Mouse (Mus musculus) liver, adult 2 months (tissue): ENCODE measurements around the gene Atpaf2. TPM values are rescaled to one million over a fixed set of nuclear protein-coding genes. Genes with fewer than 3 reads are reported as not detected.
"Not testable (repeated sequence)": the region's sequence is repeated elsewhere in the genome, so short reads cannot be mapped to it uniquely, and the experiment has no call there.

Source experiments
- DNase-seq: peaks from one replicate; pipeline ENCODE4 v3.0.0-alpha.2; 2011; ENCODE audit warnings: low read depth, low spot score; ENCODE audit errors: extremely low read depth
- H3K27ac ChIP-seq: fragments of 200-500 bp; replicated peaks from 2 replicates; pipeline ENCODE4 v1.5.1; 2012; ENCODE audit warnings: low read depth, mild to moderate bottlenecking, control low read depth, inconsistent platforms, low read length; ENCODE audit not compliant: insufficient read depth
- H3K27me3 ChIP-seq: fragments of 200-500 bp; 2 replicates; pipeline ENCODE4 v1.6.1; 2012; ENCODE audit warnings: mild to moderate bottlenecking, moderate library complexity, low read length, inconsistent platforms; ENCODE audit not compliant: control insufficient read depth, insufficient read depth
- H3K36me3 ChIP-seq: fragments of 200-500 bp; 2 replicates; pipeline ENCODE4 v1.6.1; 2012; ENCODE audit warnings: low read length, inconsistent platforms; ENCODE audit not compliant: control insufficient read depth, insufficient read depth
- H3K4me1 ChIP-seq: fragments of 200-500 bp; 2 replicates; pipeline ENCODE4 v1.6.1; 2011; ENCODE audit warnings: low read length; ENCODE audit not compliant: control insufficient read depth, insufficient read depth
- H3K4me3 ChIP-seq: fragments of 200-500 bp; 2 replicates; pipeline ENCODE4 v1.5.1; 2011; ENCODE audit warnings: low read depth, mild to moderate bottlenecking, control low read depth, low read length, moderate library complexity; ENCODE audit not compliant: insufficient read depth
- H3K79me2 ChIP-seq: fragments of 200-500 bp; 2 replicates; pipeline ENCODE4 v1.6.1; 2012; ENCODE audit warnings: inconsistent platforms, mild to moderate bottlenecking, low read length, moderate library complexity; ENCODE audit not compliant: control insufficient read depth, insufficient read depth
- H3K9ac ChIP-seq: fragments of 200-500 bp; 2 replicates; pipeline ENCODE4 v1.6.1; 2012; ENCODE audit warnings: low read depth, mild to moderate bottlenecking, control low read depth, inconsistent platforms, low read length
- CTCF ChIP-seq: fragments of 200-500 bp; IDR thresholded peaks from 2 replicates; pipeline ENCODE4 v1.5.1; 2011; ENCODE audit warnings: low read depth, low read length, control low read depth
- POLR2A ChIP-seq: fragments of 200-500 bp; IDR thresholded peaks from 2 replicates; pipeline ENCODE4 v1.6.1; 2011; ENCODE audit warnings: low read length, control low read depth; ENCODE audit not compliant: insufficient read depth; ENCODE audit errors: extremely low read depth
- WGBS: fragments of 180-500 bp; shearing (Covaris S2); methylation state at CpG from one replicate; pipeline ENCODE4 v1.1.7; 2018; 5-methylcytosine and 5-hydroxymethylcytosine counted together
- polyA plus RNA-seq: library from polyadenylated mRNA; depleted of rRNA; stranded (reverse); fragments of >200 nt; gene quantifications from 2 replicates; pipeline ENCODE4 v1.2.3, GENCODE M21; 2012
- total RNA-seq: library from RNA; depleted of rRNA; stranded (reverse); fragments of >200 nt; gene quantifications from 2 replicates; pipeline ENCODE4 v1.2.3, GENCODE M21; 2014

The Atpaf2 gene
- total and polyA plus RNA-seq, 2 experiments, result 15.3 to 23.3 TPM

- Histone ChIP-seq H3K79me2 (no peaks in the 10 kb centered on the region), H3K4me3 (no peak overlapping the region), H3K36me3 (peaks cover 25% of the 10 kb centered on the region), H3K27ac (no peak overlapping the region), H3K27me3 (no peaks in the 10 kb centered on the region), H3K4me1 (no peaks in the 10 kb centered on the region), H3K9ac (no peak overlapping the region)
- WGBS, result 90% methylated on average over 4 of the region's 4 CpGs
- DNase-seq, result no peak
- no peak for TF ChIP-seq POLR2A
- TF ChIP-seq CTCF, result no peak
These were observed 25.8 kb upstream of the Atpaf2 start for GRCm38 (mm10) chr11:60444007-60444406.

GRCm38 (mm10) chr11:60442896-60443295, 24.6 kb upstream of the Atpaf2 start:
- Histone ChIP-seq H3K27ac (no peak overlapping the region), H3K79me2 (no peaks in the 10 kb centered on the region), H3K36me3 (peaks cover 28% of the 10 kb centered on the region), H3K4me3 (no peak overlapping the region), H3K4me1 (no peaks in the 10 kb centered on the region), H3K9ac (no peak overlapping the region), H3K27me3 (no peaks in the 10 kb centered on the region)
- no peak for TF ChIP-seq CTCF
- TF ChIP-seq POLR2A, result no peak
- DNase-seq, result no peak
- WGBS, result 91% methylated on average over 6 of the region's 6 CpGs

GRCm38 (mm10) chr11:60440176-60440575, 21.9 kb upstream of the Atpaf2 start:
- Histone ChIP-seq H3K27me3 (no peaks in the 10 kb centered on the region), H3K36me3 (peaks cover 43% of the 10 kb centered on the region), H3K4me1 (no peaks in the 10 kb centered on the region), H3K27ac (no peak overlapping the region), H3K9ac (no peak overlapping the region), H3K79me2 (no peaks in the 10 kb centered on the region), H3K4me3 (no peak overlapping the region)
- 79% methylated on average over 7 of the region's 7 CpGs for WGBS
- TF ChIP-seq POLR2A (no peak), CTCF (no peak)
- no peak for DNase-seq

GRCm38 (mm10) chr11:60439621-60440020, 21.4 kb upstream of the Atpaf2 start:
- not testable (repeated sequence) for H3K9ac ChIP-seq, H3K4me3 ChIP-seq, H3K27ac ChIP-seq, DNase-seq, H3K79me2 ChIP-seq, H3K27me3 ChIP-seq, H3K4me1 ChIP-seq
- peaks cover 48% of the 10 kb centered on the region for H3K36me3 ChIP-seq
- WGBS, result 54% methylated on average over 1 of the region's 1 CpGs

DNA sequence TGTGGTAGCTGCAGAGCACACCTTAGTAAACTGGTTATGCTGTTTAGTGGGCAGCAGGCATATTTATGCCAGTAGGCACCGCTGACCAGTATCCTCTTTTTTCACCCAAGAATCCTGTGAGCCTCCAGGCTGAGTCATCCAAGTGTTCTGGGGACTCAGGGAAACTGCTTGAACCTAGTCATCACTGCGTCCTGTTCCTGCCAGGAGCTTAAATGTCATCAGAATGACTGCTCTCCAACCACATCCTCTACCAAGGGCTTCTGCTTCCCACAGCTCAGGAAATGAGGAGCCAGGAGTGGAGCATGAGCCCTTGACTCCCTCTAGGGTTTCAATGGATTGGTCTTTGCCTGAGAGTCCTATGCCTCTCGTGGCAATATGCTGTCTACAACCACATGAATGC, 18.4 kb upstream of the Atpaf2 start:
- Histone ChIP-seq H3K4me3 (no peak overlapping the region), H3K4me1 (no peaks in the 10 kb centered on the region), H3K27me3 (no peaks in the 10 kb centered on the region), H3K9ac (no peak overlapping the region), H3K27ac (no peak overlapping the region), H3K36me3 (peaks cover 46% of the 10 kb centered on the region), H3K79me2 (no peaks in the 10 kb centered on the region)
- no peak for DNase-seq
- TF ChIP-seq CTCF (no peak), POLR2A (no peak)
- 85% methylated on average over 3 of the region's 3 CpGs for WGBS

GRCm38 (mm10) chr11:60435133-60435532, 16.9 kb upstream of the Atpaf2 start:
- Histone ChIP-seq H3K4me3 (no peak overlapping the region), H3K4me1 (no peaks in the 10 kb centered on the region), H3K36me3 (peaks cover 36% of the 10 kb centered on the region), H3K9ac (no peak overlapping the region), H3K79me2 (no peaks in the 10 kb centered on the region), H3K27me3 (no peaks in the 10 kb centered on the region), H3K27ac (no peak overlapping the region)
- no peak for DNase-seq
- TF ChIP-seq CTCF (no peak), POLR2A (no peak)
- WGBS, result 95% methylated on average over 1 of the region's 1 CpGs
